Mouse (Mus musculus) frontal cortex, postnatal 36 days (tissue): ENCODE data around the gene 6330409D20Rik.

Experiments
- DNase-seq, 2 experiments: peaks; one replicate each; pipeline ENCODE4 v3.0.0; 2022; ENCODE audit warnings: low spot score in 2 of 2

The 6330409D20Rik gene

DNA sequence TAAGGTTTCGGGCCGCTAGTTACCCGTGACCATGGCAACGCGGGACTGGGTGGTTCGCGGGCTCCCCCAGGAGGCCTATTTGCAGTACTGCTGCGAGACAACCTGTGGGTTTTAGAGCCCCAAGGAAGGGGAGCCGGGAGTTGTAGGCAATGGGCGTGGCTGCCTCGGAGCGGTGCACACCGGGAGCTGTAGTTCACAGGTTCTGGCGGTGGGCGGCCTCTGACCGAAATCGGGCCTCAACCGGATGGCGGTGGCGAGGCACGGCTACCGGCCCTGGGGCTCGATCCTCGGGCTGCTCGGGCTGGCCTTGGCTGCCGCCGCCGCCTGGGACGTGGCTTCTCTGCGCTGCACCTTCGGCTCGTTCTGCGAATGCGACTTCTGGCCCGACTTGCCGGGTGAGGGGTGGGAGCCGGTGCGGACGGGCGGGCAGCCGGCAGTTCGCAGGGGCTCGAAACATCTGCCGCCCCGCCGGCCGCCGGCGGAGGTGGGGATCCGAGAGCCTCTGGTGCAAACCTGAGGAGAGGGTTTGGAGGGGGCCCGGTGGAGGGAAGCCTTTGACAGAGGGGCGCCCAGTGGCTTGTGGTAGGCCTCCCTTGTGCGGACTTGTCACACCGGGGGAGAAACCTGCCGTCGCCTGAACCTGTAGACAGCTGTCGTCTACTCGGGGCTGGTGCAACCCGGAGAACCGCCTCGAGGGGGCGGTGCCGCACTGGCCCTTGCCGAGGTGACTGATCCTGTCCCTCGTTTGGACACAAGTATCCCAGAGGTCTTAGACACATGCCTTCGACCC, 16.4 kb upstream of the 6330409D20Rik start, which contains the start of gene Tor2a:
TSS of gene Tor2a (plus strand) at position 179 of the 790 bp plus-strand sequence.
- peak; percentile 96 to 98 for DNase-seq

DNA sequence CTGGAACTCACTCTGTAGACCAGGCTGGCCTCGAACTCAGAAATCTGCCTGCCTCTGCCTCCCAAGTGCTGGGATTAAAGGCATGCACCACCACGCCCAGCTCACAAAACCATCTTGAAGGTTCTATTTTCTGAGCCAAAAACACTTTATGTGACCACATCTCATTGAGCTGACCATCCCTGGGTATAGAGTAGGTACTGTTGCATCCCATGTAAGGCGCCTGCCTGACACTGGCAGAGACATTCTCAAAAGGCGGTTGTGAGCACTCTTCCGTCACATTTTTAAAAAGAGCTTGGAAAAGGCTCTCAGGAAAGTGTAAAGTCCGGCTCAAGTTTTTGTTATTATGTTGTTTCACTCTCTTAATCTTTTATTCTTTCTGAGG, 15.8 kb upstream of the 6330409D20Rik start:
- DNase-seq: no peak

DNA sequence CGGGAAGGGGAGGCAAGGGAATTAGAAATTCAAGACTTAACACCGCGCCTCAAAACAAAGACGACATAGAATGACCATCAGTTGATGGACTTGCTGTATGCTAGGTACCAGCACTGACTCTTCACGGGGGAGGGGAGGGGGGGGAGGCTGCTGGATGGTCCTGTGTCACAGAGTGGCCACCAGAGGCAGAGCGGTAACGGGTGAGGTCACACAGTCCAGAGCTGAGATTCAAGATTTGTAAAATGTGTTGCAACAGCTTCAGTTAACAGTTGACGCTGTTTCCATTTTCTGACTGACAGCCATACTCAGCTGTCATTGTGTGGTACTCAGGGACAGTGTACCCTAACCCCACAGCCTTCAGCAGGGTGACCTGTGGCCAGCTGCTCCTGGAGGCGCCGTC, 11.4 kb upstream of the 6330409D20Rik start:
- DNase-seq: no peak

DNA sequence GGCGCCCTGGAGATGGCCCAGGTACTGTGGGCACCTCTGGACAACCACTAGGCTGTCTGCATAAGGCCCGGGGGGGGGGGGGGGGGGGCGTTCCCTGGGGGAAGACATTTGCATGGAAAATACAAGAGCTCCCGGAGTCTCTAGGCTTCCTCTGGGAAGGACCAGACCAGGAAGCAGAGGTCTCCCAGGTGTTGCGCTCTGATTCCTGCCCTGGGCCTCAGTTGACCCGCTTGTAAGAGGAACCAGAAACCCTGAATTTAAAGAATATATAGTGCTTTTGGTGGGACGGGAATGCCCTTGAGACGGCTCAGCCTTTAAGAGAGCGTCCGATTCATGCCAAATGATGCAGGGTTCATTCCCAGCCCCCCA, 10.8 kb upstream of the 6330409D20Rik start:
- no peak for DNase-seq

DNA sequence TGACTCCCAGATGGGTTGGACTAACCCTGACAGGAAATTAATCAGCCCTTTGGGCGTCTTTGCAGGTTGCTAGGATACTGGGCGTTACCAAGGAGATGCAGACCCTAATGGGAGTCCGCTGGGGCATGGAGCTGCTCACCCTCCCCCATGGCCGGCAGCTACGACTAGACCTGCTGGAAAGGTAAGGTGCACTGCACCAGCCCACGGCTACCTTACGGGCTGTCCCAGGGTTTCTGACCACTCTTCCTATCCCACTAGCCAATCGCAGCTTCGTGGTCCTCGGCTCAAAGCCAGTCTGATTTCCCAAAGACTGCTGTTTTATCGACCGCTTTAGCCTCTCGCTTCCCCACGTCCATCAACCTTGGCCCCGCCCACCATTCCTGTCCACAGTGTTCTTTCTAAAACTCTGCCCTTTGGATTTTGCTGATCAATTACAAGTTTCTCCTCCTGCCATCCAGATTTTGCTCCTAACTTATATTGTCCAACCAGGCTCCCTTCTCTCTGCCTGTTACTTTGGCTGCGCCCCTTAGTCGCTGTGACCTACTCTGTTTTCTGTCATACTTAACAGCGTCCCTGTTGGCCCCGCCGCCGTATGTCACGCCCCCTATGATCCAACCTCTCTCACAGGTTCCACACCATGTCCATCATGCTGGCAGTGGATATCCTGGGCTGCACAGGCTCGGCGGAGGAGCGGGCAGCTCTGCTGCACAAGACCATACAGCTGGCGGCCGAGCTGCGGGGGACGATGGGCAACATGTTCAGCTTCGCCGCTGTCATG, 10.3 kb upstream of the 6330409D20Rik start:
- DNase-seq: no peak

DNA sequence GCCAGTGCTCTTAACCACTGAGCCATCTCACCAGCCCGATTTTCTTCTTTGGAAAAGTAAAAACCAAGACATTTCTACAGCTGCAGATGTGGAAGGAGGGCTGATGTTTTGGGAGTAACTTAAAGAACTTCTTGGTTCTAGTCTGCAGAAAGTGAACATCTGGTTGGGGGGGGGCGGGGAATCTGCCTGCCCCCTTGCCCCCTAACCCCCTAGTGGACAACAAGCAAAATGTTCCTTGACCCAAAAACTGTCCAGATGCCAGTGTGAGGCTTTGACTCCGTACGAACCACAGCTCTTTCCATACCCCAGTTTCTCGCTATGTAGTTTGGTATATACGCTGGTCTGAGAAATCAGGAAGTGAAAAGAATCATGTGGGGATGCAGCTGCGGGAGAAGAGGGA, 9.4 kb upstream of the 6330409D20Rik start:
- DNase-seq: no peak

DNA sequence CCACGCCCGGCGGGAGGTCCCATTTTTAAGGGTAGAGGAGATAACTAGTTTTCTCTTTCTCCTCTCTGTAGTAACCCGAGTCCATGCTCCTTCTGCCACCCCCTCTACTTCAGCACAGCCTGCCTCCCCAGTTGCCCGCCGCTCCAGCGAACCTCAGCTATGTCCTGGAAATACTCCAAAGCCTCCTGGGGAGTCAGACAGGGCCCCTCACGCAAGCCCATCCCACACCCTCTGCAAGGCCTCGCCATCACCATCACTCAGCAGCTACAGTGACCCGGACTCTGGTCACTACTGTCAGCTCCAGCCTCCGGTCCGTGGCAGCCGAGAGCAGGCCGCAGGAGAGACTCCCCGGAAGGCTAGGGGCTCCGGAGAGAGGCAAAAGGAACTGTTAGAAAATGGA, 8.3 kb upstream of the 6330409D20Rik start:
- DNase-seq: no peak

DNA sequence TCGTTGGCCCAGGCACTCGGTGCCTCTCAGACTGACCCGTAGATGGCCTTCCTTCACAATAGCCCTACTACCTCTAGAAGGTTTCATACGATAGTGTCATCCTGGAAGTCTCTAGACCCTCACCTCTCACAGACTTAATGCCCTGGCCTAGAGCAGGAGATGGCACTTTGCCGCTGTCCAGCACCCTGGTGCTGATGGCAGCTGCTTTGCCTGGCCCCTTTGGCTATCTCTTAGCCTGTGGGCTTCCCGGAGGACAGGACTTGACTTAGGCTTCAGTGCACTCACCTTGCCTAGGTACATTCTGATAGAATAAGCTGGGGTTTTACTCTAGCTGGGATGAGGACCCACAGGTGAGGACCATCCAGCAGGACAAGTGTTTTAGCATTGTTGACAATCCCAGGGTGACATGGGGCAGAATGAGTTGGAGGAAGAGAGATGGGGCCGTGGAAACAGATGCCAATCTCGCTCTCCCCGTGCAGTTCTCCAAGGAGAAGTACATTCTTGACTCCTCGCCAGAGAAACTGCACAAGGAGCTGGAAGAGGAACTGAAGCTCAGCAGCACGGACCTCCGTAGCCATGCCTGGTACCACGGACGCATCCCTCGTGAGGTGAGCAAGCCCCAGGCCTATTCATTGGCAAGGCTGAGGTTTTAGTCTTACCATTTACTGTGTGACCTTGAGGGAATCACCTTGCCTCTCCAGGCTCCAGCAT, 3.6 kb upstream of the 6330409D20Rik start:
- DNase-seq: no peak

DNA sequence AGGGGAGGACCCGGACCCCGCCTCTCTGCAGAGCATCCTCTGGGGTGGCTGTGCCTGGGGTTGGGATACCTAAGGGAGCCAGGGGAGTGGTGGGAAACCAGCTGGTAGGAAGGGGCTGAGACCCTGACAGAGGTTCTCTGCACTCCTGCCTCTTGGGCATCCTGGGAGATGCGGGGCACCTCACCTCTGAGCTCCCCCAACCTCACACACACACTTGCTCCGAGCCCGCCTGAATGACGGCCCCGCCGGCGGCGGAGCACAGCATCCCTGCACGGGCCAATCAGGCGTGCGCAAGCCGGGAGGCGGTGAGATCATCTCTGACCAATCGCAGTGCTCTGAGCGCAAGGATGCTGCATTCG, 1.3 kb upstream of the 6330409D20Rik start:
- DNase-seq: peak; percentile 86 to 92

DNA sequence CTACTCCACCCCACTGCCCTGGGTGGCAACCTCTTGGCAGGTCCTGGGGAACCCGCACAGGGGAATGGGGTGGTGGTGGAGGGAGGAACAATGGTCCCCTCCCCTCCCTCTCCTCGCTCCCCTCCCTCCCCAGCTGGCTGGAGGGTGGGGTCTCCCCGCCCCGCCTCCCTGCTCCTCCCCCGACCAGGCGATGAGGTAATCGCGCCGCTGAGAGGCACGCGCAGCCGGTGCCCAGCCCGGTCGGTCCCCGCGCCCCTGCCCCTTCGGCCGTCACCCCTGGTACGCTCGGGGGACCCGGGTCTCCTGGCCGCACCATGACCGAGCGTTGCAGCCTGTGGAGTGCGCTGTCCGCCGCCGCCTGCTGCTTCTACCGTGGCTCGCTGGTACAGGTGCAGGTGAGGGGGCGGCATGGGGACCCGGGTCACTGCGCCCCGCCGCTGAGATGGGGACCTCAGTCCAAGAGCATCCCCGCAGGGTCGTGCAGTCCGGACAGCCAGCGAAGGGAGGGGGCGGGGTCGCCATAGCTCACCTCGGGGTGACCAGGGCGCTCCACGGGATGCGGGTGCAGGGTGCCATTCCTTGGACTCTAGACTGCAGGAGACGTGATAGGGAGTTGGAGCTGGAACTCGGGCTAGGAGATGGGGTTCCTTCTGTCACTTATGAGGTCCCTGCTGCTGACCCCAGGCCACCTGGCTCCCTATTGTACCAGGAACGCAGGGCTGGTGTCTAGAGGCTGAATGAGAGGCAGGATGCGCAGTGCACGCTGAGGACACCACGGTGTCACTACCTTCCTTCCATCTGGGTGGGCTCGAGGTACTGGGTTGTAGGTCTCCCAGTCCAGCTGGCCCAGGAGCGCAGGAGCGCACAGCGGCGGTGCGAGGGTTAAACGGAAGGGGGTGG, 707 bp upstream of the 6330409D20Rik start:
- peak; percentile 50 to 69 for DNase-seq

DNA sequence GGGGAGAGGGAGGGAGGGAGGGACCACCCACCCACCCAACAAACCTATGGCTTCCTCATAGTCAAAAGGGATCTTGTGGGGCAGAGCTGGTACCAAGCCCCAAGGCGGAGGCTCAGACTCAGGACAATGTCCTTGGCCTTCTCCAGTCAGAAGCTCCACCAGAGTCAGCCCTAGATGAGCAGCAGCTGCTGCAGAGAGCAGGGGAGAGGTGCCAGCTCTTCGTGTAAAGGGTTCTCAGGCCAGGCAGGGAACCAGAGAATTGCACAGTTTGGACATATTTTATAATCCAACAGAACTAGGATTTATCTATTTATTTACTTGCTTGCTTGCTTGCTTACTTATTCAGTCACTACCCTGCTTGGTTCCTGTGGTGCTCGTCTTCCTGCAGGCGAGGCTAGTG, 1.5 kb downstream of the 6330409D20Rik start:
- no peak for DNase-seq

DNA sequence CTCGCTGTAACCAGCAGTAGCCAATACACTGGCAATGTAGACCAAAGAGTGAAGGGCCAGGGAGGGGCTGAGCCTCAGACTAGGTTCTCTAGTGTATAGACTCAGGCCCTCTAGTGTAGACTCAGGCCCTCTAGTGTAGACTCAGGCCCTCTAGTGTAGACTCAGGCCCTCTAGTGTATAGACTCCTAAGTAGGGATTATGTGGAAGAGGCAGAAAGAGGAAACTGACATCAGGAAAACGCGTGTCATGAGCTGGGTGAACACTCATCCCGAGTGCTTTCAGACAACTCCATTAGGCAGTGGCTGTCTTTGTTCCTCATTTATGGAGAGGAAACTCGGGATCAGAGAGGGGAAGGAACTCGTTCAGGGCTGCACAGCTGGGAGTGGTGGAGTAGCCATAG, 3.8 kb downstream of the 6330409D20Rik start:
- no peak for DNase-seq

DNA sequence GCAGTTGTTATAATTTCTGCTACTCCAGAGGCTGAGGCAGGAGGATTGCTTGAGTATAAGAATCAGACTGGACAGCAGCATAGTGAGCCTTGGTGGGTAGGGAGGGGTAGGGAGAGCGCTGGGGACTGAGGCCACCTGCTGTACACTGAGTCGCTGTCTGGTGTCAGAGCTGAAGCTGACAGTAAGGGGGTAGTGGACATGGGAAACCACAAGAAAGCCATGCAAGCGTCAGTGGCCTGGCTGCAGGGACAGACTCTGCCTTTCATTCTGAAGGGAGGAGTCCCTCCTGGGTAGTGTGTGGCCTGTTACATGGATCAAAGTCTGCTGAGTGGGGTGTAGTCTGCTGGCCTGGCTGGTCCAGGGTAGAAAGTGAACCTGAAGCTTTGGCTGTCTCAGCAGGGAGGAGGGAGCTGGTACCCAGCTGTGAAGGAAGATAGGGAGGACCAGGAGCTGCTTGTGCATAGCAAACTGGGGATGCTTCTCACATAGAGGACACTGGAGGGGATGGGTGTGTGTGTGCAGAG, 4.4 kb downstream of the 6330409D20Rik start:
- no peak for DNase-seq

DNA sequence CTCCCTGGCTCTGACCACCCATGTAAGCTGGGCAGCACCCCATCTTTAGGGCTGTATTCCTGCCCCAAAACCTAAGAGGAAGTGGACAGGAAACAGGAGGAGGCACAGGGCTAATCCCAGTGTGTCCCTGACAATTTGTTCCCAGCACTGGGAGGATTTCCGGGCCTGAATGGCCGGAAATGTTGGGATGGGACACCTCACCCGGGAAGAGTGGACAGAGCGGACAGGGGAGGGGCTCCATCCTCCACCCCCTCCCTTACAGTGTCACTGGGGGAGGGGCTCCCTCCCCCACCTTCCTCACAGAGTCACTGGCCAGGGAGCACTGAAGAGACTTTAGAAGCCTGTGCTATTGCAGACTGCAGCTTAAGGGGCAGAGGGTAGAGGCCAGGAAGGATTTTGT, 5.9 kb downstream of the 6330409D20Rik start:
- DNase-seq: no peak

DNA sequence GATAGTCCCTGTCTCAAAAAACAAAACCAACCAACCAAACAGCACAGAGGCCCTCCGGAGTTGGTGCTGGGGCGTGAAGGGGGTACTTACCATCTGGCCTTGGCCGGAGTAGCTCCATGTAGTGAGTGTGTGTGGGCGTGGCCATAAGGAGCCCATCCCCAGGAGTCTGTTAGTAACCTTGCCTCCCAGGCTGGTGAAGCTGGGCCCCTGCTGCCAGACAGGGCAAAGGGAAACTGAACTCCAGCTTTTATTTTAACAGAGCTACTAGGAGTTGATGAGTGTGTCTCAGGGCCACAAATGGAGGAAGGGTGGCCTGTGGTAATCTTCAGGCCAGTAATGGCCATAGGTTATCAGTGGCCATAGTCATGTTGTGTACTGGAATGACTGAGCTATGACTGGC, 6.3 kb downstream of the 6330409D20Rik start:
- DNase-seq: no peak

DNA sequence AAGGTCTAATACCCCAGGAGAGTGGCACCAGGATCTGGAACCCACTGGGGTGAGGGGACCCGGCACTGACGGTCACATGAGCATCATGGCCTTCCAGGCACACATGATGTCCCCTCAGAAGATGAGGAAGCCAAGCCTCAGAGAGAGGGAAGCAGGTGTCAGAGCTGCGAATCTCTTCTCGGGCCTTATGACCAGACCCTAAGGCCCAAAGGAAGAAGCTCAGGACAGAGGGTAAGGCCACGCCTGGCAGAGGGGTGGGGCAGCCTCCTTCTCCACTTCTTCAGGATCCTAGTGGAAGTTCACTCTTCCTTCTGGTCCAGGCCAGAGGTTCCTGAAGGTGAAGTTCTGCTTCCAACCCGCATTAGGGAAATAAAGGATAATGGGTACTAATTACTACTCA, 8.1 kb downstream of the 6330409D20Rik start:
- DNase-seq: no peak

DNA sequence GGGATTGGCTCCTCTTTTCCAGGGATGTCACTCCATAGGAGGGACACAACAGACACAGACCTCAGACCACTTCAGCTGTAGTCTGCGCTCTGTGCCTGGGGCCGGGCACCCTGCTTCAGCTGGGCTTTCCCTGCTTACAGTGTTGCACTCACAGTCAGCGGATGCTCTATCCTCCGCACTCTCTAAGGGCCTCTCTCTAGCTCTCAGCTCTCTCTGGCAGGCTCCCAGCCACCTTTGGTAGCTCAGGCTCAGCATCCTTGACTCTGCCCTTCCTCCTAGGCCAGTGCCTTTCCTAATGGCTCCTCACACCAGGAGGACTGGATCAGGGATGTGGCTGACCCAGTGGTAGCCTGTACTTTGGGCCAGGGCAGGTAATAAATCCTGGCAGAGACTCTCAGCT, 8.9 kb downstream of the 6330409D20Rik start:
- no peak for DNase-seq

DNA sequence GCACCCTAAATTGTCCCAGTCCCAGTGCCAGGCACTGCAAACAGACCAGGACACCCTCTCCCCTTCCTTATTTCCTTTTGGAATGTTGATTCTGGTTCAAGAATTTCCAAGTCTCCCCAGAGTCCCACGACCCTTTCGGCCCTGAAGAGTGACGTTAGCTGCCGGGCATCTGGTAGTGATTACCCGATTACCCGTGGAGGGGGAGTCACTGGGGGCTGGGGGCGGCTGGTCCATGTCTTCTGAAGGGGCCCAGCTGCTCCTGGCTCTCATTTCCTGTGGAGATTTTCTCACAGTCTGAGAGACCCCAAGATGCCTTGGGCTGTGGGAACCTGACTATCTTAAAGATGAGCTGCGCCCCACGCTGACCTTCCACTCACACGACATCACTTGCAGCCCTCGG, 10.0 kb downstream of the 6330409D20Rik start:
- no peak for DNase-seq

DNA sequence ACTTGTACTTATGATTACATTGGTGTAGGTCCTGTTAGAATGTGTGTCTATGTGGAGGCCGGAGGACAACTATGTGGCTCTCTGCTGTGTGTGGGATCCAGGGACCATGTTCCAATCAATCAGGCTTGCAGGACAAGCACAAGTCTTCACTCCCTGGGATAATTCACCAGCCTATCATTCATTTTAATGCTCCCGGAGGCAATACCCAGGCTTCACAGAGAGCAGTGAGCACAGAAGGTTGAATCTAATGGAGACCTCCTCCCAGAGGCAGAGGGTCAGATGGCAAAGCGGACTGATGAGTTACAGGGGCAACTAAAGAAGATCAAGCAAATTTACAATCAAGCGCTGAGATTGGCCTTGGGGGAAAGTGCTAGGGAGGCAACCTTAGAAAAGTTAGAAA, 11.3 kb downstream of the 6330409D20Rik start:
- DNase-seq: no peak

DNA sequence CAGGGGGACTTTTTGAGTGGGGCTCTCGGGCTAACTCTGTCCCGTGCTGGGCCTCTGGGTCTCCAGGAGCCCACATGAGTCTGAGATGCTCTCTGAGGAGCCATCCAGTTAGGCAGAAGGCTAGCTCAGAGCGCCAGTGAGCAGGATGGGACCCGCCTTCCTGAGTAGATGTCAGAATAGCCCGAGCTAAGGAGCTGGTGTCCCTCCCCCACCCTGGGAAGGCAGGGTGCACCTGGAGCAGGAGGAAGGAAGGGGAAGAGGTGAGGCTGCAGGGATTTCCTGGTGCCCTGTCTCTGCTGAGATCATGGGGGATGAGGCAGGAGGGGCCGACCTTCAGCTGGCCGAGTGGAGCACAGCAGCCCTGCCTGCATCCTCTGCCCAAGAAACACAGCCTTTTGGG, 12.4 kb downstream of the 6330409D20Rik start:
- no peak for DNase-seq

DNA sequence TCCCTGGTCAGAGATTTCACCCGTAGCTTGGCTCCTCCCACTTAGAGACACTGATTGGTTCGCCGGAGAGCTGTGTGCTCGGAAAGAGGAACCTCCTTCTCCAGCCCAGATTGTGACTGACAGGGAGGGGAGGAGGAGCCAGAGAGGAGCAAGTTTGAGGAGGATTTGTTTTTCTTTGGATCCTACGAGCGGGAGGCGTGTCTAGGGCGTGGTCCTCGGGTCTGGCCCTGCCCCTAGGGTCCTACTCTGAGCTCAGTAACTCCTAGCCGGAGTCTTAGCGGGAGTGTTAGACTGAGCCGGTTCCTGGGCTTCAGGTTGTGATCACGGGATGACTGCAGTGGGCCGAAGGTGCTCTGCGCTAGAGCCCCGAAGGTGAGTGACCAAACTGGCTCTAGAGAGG, 13.4 kb downstream of the 6330409D20Rik start:
- peak; percentile 77 to 82 for DNase-seq
